Mouse (Mus musculus): ENCODE results near the gene Fmr1.

Fmr1 gene

DNA sequence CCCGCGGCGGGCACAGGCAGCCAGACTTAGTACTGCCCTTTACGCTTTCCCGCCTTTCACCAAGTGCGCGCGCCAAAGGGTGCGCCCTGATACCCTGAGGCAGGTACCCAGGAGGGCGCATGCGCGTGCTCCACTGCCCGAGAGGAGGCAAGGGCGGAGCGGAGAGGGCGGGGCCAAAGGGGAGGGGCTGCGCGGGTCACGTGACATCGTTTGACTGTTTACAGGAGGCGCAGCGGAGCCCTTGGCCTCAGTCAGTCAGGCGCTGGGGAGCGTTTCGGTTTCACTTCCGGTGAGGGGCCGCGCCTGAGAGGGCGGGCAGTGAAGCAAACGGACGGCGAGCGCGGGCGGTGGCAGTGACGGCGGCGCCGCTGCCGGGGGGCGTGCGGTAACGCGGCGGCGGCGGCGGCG lies at the start of gene Fmr1:
Gene Fmr1, plus strand, starts transcription at position 209 of the 408 bp plus-strand sequence.
- TF ChIP-seq GATA4 (IDR thresholded peaks at IDR 0.05; ENCODE audit: insufficient replicate concordance, low read length): peak; percentile 25; the same call in 1 of the 2 replicates

DNA sequence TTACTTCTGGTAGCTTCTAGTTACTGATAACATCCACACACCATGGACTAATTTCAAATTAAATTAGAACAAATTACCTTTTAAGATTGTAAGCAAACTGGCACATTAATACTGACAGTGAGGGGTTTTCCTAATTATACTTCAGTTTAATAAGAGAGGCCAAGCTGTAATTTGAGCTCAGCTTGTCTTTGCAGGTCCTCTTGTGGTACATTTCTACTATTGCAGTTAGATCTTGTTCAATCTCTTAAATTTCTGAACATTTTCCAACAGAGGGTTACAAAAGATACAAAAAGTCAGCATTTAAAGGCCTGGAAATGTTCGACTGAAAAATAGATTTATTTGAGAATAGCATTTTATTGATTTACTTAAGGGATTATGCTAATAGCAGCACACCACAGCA lies 36.7 kb upstream of the Fmr1 start:
- TF ChIP-seq GATA4 (IDR thresholded peaks at IDR 0.05; ENCODE audit: insufficient replicate concordance, low read length): no peak

- TF ChIP-seq GATA4 (IDR thresholded peaks at IDR 0.05; ENCODE audit: insufficient replicate concordance, low read length): no peak
Observed at GRCm38 (mm10) chrX:68645154-68645919, 33.0 kb upstream of the Fmr1 start.

DNA sequence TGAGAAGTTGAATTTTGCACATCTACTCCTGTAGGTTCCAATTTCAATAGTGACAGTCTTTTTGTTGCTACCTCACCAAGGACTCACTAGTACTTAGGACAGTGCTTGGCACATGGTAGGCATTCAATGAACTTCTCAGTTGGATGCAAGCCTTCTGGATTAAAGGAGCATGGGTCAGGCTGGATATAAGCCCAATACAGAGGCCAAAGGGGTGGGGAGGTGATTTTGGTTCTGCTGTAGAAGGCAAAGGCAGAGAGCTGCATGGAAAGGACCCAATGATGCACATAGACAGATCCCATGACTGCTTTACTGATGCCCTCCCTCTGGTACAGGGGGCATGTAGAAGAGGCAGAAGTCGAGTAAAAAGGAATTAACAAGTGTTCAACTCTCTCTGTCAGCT lies 833 bp upstream of the Fmr1 start:
- TF ChIP-seq GATA4 (IDR thresholded peaks at IDR 0.05; ENCODE audit: insufficient replicate concordance, low read length): no peak

GRCm38 (mm10) chrX:68678815-68679486 lies 610 bp downstream of the Fmr1 start:
- TF ChIP-seq GATA4 (IDR thresholded peaks at IDR 0.05; ENCODE audit: insufficient replicate concordance, low read length): no peak

- no peak for TF ChIP-seq GATA4 (IDR thresholded peaks at IDR 0.05; ENCODE audit: insufficient replicate concordance, low read length)
Observed at GRCm38 (mm10) chrX:68684706-68685105, 6.4 kb downstream of the Fmr1 start.

GRCm38 (mm10) chrX:68736902-68737301 lies 58.6 kb downstream of the Fmr1 start:
- TF ChIP-seq GATA4 (IDR thresholded peaks at IDR 0.05; ENCODE audit: insufficient replicate concordance, low read length): no peak

DNA sequence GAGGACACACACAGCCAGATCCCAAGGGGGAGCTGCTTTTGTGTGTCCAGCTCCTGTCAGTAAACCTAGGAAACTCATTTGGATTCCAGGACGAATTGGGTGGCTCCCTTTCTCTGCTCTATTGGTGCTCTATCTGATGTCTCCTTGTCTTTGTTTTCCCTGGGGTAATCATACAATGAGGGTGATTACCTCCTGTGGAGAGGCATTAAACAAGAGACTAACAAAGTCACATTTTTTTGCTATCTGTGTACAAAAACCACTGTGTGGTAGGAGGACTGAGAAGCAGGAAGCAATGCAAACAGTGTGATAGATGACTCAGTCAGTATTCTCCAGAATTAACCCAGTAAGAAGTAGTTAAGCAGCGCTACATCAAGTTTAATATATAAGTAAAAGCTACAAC lies 61.7 kb downstream of the Fmr1 start:
- no peak for TF ChIP-seq GATA4 (IDR thresholded peaks at IDR 0.05; ENCODE audit: insufficient replicate concordance, low read length)

- no peak for TF ChIP-seq GATA4 (IDR thresholded peaks at IDR 0.05; ENCODE audit: insufficient replicate concordance, low read length)
Observed at GRCm38 (mm10) chrX:68761606-68762005, 83.3 kb downstream of the Fmr1 start, which contains the start of gene Fmr1nb. TSS of gene Fmr1nb (plus strand) at chrX:68761839.
